Mouse (Mus musculus) ES-Bruce4 (cell line): ENCODE measurements around the gene Mvb12b.

Source experiments
- CTCF ChIP-seq: IDR thresholded peaks from one replicate; pipeline ENCODE4 v1.8.1; 2011; ENCODE audit warnings: low read depth, low read length
- EP300 ChIP-seq: IDR thresholded peaks from 2 replicates; pipeline ENCODE4 v1.6.1; 2011; ENCODE audit warnings: low read depth, low read length; ENCODE audit not compliant: insufficient read depth
- POLR2A ChIP-seq: IDR thresholded peaks from one replicate; pipeline ENCODE4 v1.8.1; 2011; ENCODE audit warnings: low read length; ENCODE audit not compliant: insufficient read depth

DNA sequence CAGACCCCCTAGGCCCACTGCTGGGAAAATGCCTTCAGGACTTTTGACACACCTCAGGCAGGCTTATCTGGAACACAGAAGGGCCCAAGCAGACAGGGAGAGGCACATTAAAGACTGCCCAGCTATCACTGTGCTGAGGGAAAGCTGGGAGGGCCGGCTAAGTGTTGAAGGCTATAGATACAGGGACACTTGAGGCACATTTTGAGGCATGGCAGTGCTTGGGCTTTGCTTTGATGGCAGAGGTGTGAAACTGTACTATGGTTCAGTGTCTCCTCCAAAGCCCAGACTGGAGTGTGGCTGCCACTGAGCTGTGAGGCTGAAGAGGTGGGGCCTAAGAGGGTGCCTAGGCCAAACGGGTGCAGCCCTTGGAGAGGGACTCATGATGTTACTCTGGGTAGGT, 44.1 kb downstream of the Mvb12b start:
- TF ChIP-seq CTCF (no peak), POLR2A (no peak), EP300 (no peak)
